Mouse (Mus musculus) cerebellum, adult 2 months (tissue): Measurements from ENCODE around the gene Atg7.

Source experiments
- CTCF ChIP-seq: fragments of 200-500 bp; IDR thresholded peaks from 2 replicates; pipeline ENCODE4 v1.5.1; 2011; ENCODE audit warnings: low read depth, mild to moderate bottlenecking, control low read depth, low read length, moderate library complexity, borderline replicate concordance; ENCODE audit not compliant: insufficient read depth
- POLR2A ChIP-seq: fragments of 200-500 bp; IDR thresholded peaks from 2 replicates; pipeline ENCODE4 v1.6.1; 2011; ENCODE audit warnings: low read length, control low read depth, borderline replicate concordance; ENCODE audit not compliant: insufficient read depth

DNA sequence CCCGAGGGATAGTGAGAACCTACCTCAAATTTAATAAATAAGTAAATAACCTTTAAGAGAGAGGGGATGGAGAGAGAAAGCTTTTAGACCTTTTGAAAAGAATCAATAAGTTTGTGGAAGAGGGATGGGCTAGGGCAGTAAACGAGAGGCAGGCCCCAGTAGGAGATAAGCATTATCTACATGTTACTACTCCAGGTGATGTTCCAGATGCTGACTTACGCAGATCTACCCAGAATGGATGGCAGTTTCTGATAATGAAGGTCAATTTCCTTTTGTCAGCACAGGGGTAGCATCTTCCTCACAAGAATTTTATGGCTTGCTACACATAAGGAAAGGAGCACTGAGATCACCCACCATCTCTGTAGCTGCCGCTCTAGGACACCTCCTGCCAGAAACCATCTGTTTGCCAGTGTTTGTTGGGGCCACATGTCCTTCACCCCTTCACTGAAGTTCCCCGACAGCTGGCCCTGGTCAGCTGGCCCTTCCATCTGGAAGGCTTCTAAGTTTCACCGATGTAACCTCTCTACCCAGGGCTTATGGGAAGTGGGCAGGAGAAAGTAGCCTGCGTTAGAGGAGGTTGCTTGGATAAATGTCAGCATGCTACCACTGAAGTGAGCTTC is 152.9 kb downstream of the Atg7 start:
- TF ChIP-seq CTCF (no peak), POLR2A (no peak)
